Mouse (Mus musculus): ENCODE results near the gene Tmem163.

- TF ChIP-seq CTCF (IDR thresholded peaks at IDR 0.05; ENCODE audit: extremely low read depth, insufficient read depth, insufficient read length, insufficient replicate concordance) (no peak), POLR2A (IDR thresholded peaks at IDR 0.05; ENCODE audit: low read depth, low read length) (no peak)
Measured at GRCm38 (mm10) chr1:127461017-127461416, 218.3 kb downstream of the Tmem163 start.
